Mouse (Mus musculus) granulocyte monocyte progenitor cell, adult 5-6 weeks (primary cell): ENCODE data around the gene Adamts5. TPM values are rescaled to one million over a fixed set of nuclear protein-coding genes. Genes with fewer than 3 reads are reported as not detected.

Experiments
- ATAC-seq: replicated peaks from 2 replicates; pipeline ENCODE4 v1.8.0; 2016; ENCODE audit warnings: mild to moderate bottlenecking, moderate TSS enrichment, inconsistent platforms; ENCODE audit not compliant: poor library complexity, severe bottlenecking
- total RNA-seq, 2 experiments: library from RNA; stranded (forward) in 1 of 2; stranded (reverse) in 1 of 2; fragments of 200-712, 200-1000 nt in 1 of 2; fragments of >200 nt in 1 of 2; fragmentation: Nextera tagmentation in 1 of 2; gene quantifications; 2 replicates each; pipeline ENCODE4 v1.2.3; 2014 to 2017

Adamts5 gene
- total RNA-seq (2014; fragmentation: Nextera tagmentation) = not detected in 2 replicates
- under 0.01 TPM in 1 of 2 replicates, not detected in the other for total RNA-seq (2017)

DNA sequence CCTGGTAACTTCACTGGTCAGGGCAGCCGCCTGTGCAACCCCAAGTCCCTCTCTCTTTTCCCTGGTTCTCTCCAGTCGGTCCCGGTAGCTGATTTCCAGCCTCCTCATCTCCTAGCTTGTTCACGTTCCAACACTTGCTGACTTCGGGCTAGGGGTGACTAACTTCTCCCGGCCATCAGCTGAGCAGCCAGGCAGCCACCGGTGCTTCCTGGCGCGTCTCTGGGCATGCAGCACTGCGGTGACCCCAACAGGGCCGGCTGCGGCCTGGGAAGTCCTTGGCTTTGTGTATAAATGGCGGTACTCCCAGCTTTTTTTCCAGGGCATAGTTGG lies at the start of gene Adamts5:
Gene Adamts5, minus strand, starts transcription at position 248 of the 330 bp plus-strand sequence.
- ATAC-seq = peak; percentile 33; the same call in 1 of the 2 replicates

DNA sequence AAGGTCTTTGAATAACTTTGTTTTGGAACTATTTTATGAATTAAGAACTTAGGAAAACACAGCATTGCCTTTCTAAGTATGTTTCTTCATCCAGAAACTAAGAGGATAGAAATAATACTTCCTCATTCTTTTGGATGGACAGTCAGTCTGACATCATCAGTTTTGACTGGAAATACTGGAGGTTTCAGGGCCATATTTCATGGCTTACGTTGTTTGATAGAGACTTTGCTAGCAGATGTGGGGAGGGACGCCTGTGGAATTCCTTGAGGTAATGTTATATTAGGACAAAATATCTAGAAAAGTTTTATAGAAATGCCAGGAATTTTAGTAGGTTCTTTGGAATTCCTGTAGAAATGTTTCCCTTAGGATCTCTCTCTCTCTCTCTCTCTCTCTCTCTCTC lies 48.7 kb upstream of the Adamts5 start:
- ATAC-seq = no peak

- ATAC-seq = no peak
Observed at GRCm38 (mm10) chr16:85926004-85926403, 24.4 kb upstream of the Adamts5 start.

DNA sequence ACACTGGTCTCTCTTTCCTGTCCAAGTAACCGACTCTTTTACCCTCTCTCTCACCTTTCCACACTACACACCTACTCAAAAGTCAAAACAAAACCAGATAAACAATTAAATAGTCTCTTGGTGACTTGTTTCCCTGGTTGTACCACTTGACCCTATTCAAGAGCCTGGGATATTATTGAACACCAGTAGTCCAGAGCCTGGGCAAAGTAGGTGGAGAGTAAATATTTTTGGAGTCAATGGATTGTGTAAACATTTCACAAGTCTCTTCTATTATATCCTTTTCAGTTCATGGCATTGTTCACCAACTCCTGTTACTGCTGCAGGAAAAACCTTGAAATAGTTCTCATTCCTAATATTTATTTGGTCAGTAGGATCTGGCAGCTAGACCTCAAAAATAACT lies 20.8 kb upstream of the Adamts5 start:
- no peak for ATAC-seq

DNA sequence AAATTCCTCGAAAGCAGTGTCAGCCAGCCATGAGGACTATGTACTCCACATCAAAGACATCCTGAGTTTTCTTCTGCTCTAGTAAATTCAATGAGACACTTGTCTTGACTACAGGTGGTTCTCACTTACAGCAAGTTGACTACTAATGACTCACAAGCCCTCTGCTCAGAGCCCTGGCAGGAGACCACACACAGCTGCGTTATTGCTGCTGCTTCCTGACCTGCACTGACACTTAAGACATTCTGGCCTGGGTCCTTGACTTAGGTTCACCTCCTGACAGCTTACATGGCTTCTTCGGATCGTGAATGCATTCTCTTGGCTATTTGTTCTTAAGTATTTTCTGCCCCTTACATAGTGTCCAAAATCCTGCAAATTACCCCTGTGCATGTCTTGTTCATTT lies 18.5 kb upstream of the Adamts5 start:
- ATAC-seq = no peak

GRCm38 (mm10) chr16:85900702-85901580 lies 687 bp downstream of the Adamts5 start:
- ATAC-seq = peak; percentile 88

GRCm38 (mm10) chr16:85899790-85900587 lies 1.6 kb downstream of the Adamts5 start:
- ATAC-seq = peak; percentile 10; the same call in 1 of the 2 replicates

- no peak for ATAC-seq
Observed at GRCm38 (mm10) chr16:85899301-85899721, 2.3 kb downstream of the Adamts5 start.

GRCm38 (mm10) chr16:85898816-85899215 lies 2.8 kb downstream of the Adamts5 start:
- no peak for ATAC-seq

DNA sequence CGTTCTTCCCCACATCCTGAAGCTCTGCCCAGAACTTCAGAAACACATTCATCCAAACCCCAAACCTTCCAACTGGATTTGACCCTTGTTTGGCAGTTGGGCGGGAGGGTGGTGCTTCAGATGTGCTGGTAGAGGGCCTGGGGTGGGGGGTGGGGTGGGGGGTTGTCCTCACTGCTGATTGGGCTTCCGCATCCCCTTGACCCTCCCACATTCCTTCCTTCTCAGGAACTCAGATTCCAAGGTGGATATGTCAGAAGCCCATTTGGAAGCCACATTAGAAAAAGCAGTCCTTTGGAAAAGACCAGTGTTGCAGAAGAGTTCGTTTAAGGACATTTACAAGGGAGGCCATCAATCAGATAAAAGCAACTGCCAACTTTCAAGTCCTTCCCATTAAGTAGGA lies 3.2 kb downstream of the Adamts5 start:
- ATAC-seq = no peak

DNA sequence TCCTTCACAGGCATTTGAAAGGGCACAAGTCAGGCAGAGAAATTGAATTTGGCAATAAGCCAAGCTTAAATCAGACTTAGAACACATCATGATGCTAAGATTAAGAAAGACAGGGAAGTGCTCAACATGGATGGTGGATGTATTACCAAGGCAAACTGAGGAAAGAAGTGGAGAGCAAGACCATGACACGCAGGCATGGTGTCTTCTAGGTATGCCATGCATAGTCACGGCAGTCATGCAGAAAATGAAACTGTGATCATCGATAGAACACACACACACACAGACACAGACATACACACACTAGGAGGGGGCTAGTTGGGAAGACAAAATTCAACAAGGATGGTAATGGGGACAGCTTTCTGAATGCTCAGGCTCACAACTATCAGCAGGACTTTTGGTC lies 3.8 kb downstream of the Adamts5 start:
- ATAC-seq = no peak

GRCm38 (mm10) chr16:85895948-85896347 lies 5.7 kb downstream of the Adamts5 start:
- ATAC-seq = no peak

DNA sequence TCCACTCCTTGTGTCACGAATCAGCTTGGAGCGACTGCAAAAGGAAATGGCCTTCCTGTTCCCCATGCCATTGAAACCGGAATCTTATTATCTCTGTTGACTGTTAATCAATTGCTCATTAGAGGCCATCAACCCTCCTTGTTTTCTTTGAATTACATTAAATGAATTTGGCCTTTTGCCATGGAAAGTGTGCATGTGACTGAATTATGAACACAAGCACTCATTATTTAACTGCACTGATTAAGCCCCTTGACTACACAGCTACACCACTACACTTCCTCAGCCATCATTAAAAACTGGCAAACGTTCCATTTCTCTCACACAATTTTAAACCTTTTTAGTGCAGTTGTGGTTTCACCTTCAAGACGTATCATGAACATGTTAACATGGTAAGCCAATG lies 11.8 kb downstream of the Adamts5 start:
- no peak for ATAC-seq

DNA sequence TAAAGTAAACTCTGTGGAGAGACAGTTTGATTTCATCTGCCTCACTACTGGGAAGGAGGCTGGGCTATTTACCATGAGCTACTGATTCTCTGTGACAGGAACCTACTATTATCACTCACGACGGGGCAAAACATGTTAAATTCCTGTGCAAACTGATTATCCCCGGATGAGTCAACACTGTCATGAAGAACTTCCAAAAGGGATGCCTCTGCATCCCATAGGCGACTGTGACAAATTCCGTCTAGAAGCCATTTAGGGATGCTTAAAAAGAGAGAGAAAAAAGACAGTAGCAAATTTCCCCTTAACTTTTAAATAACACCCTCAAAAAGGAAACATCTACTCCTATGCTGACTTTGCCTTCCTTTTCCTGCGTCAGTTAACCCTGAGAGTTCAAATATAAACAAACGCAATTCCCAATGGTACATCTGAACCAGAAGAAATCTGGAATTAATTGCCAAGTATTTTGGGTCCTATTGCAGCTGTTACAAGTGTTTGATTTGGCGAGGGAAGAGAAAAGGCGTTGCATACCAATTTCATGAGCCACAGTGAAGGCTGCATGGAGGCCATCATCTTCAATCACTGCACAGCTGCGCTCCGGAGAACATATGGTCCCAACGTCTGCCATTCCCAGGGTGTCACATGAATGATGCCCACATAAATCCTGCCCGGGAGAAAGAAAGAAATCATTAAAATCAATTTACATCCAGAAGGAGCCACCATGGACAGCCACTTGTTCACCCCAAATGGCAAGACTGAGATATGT lies 14.2 kb downstream of the Adamts5 start:
- ATAC-seq = no peak

GRCm38 (mm10) chr16:85879075-85879474 lies 22.6 kb downstream of the Adamts5 start:
- ATAC-seq = no peak

DNA sequence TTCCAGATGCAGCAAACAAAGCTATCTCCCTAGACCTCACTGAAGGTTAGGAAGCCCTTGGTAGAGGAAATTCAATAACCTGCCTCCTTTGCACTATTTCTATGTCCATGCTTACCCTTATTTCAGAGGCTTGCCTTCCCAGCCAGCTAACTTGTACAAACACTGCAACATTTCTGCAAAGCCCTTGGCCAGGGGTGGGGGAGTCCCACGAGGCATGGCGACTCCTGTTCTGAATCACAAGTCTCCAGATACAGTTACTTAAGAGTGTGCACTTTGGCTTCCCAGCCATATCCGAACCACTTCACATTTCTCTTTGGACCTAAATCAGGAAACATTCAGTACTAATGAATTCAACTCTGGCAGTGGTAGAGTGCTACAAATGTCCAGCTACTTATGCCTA lies 27.5 kb downstream of the Adamts5 start:
- no peak for ATAC-seq

GRCm38 (mm10) chr16:85871971-85872370 lies 29.7 kb downstream of the Adamts5 start:
- ATAC-seq = no peak

- no peak for ATAC-seq
Observed at GRCm38 (mm10) chr16:85871248-85871647, 30.4 kb downstream of the Adamts5 start.

- ATAC-seq = peak; percentile 52
Observed at GRCm38 (mm10) chr16:85864691-85865389, 36.8 kb downstream of the Adamts5 start.

DNA sequence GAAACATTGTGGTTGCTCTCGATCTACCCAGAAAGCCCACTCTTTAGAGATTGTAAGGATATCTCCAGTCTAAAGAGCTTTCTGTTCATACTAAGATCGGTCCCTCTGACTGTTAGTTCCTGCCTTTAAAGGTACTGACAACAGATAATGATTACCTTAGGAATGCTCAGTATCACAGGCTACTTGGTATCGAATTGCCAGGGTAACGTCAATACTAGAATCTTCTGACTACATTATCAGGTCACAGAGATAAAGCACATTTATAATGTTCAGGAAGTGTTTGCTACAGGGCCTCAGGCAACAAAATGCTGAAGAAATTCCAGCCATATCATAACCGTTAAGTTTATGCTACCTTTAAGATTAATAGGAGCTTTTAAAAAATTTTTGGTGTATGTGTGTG lies 47.1 kb downstream of the Adamts5 start:
- ATAC-seq = no peak
